Mouse (Mus musculus) retina, postnatal 7 days (tissue): ENCODE measurements around the gene Ccpg1os.

Source experiments
- DNase-seq: peaks from one replicate; pipeline ENCODE4 v3.0.0-alpha.2; 2012; ENCODE audit warnings: low read depth, low spot score

Ccpg1os gene

GRCm38 (mm10) chr9:72985250-72986220, at the start of gene Ccpg1os, which contains the start of gene Ccpg1:
Gene Ccpg1os (minus strand): TSS chr9:72985382.
Gene Ccpg1 (plus strand): TSS chr9:72985429.
- peak; percentile 92 for DNase-seq

GRCm38 (mm10) chr9:73033406-73033805, 48.2 kb upstream of the Ccpg1os start:
- DNase-seq = no peak

GRCm38 (mm10) chr9:73031421-73031820, 46.2 kb upstream of the Ccpg1os start:
- no peak for DNase-seq

GRCm38 (mm10) chr9:73030443-73030842, 45.3 kb upstream of the Ccpg1os start:
- no peak for DNase-seq

GRCm38 (mm10) chr9:73025818-73026636, 40.8 kb upstream of the Ccpg1os start:
- DNase-seq = no peak

GRCm38 (mm10) chr9:73020566-73021097, 35.5 kb upstream of the Ccpg1os start:
- DNase-seq = no peak

- no peak for DNase-seq
Measured at GRCm38 (mm10) chr9:73019841-73020240, 34.7 kb upstream of the Ccpg1os start.

- DNase-seq = no peak
Measured at GRCm38 (mm10) chr9:73014724-73015123, 29.5 kb upstream of the Ccpg1os start.

GRCm38 (mm10) chr9:73012629-73013028, 27.4 kb upstream of the Ccpg1os start:
- no peak for DNase-seq

GRCm38 (mm10) chr9:73008384-73008783, 23.2 kb upstream of the Ccpg1os start:
- no peak for DNase-seq

GRCm38 (mm10) chr9:73006175-73006574, 21.0 kb upstream of the Ccpg1os start:
- DNase-seq = no peak

GRCm38 (mm10) chr9:73005106-73005505, 19.9 kb upstream of the Ccpg1os start:
- no peak for DNase-seq

GRCm38 (mm10) chr9:73004076-73004475, 18.9 kb upstream of the Ccpg1os start:
- DNase-seq = no peak

GRCm38 (mm10) chr9:73002177-73002576, 17.0 kb upstream of the Ccpg1os start:
- DNase-seq = no peak

GRCm38 (mm10) chr9:73001314-73002011, 16.3 kb upstream of the Ccpg1os start:
- no peak for DNase-seq

GRCm38 (mm10) chr9:73000487-73000886, 15.3 kb upstream of the Ccpg1os start:
- no peak for DNase-seq

- DNase-seq = no peak
Measured at GRCm38 (mm10) chr9:72996806-72997205, 11.6 kb upstream of the Ccpg1os start.

GRCm38 (mm10) chr9:72996167-72996566, 11.0 kb upstream of the Ccpg1os start:
- DNase-seq = no peak

GRCm38 (mm10) chr9:72992576-72992975, 7.4 kb upstream of the Ccpg1os start:
- DNase-seq = no peak

GRCm38 (mm10) chr9:72991420-72991819, 6.2 kb upstream of the Ccpg1os start:
- no peak for DNase-seq

GRCm38 (mm10) chr9:72988706-72989105, 3.5 kb upstream of the Ccpg1os start:
- no peak for DNase-seq
